Mouse (Mus musculus) CH12.LX (cell line): ENCODE data around the gene Tbca. TPM values are rescaled to one million over a fixed set of nuclear protein-coding genes. Genes with fewer than 3 reads are reported as not detected.

Experiments
- DNase-seq: peaks from one replicate; pipeline ENCODE4 v3.0.0-alpha.2; 2013; ENCODE audit errors: extremely low read depth
- H3K27ac ChIP-seq: 2 replicates; pipeline ENCODE4 v1.5.1; 2012; ENCODE audit warnings: low read depth, mild to moderate bottlenecking, control low read depth, moderate library complexity; ENCODE audit not compliant: insufficient read depth
- H3K27me3 ChIP-seq: replicated peaks from 2 replicates; pipeline ENCODE3; 2012; ENCODE audit warnings: inconsistent platforms
- H3K36me3 ChIP-seq, 2 experiments: replicated peaks in 1 of 2; 2 replicates each; pipeline versions ENCODE3 to v1.6.1; 2012; ENCODE audit warnings: inconsistent platforms in 1 of 2, low read length in 1 of 2, mild to moderate bottlenecking in 1 of 2, mixed read lengths in 1 of 2, moderate library complexity in 1 of 2; ENCODE audit not compliant: control insufficient read depth in 1 of 2, insufficient read depth in 1 of 2
- H3K4me1 ChIP-seq, 2 experiments: 2 replicates each; pipeline ENCODE4 v1.6.1; 2012; ENCODE audit warnings: inconsistent platforms in 1 of 2, moderate library complexity in 1 of 2; ENCODE audit not compliant: insufficient read depth in 2 of 2, control insufficient read depth in 1 of 2
- H3K4me2 ChIP-seq: 2 replicates; pipeline ENCODE4 v1.6.1; 2012; ENCODE audit warnings: low read depth, mild to moderate bottlenecking, control low read depth; ENCODE audit not compliant: poor library complexity, insufficient read depth, severe bottlenecking
- H3K4me3 ChIP-seq, 3 experiments: fragments of 150-350 bp in 1 of 3; sonication (generic) in 1 of 3; replicated peaks in 1 of 3; 2 replicates each; pipeline versions ENCODE3 to v1.5.1; 2011 to 2012; ENCODE audit warnings: low read depth in 2 of 3, low read length in 2 of 3, mild to moderate bottlenecking in 2 of 3, moderate library complexity in 2 of 3, control low read depth in 1 of 3, improper control_type of control experiment in 1 of 3, inconsistent platforms in 1 of 3, mixed read lengths in 1 of 3; ENCODE audit not compliant: poor library complexity in 1 of 3
- H3K79me2 ChIP-seq: replicated peaks from 2 replicates; pipeline ENCODE4 v1.6.1; 2012; ENCODE audit warnings: mild to moderate bottlenecking, moderate library complexity; ENCODE audit not compliant: control insufficient read depth, poor library complexity, insufficient read depth, severe bottlenecking; ENCODE audit errors: extremely low read depth
- H3K9ac ChIP-seq: 2 replicates; pipeline ENCODE4 v1.6.1; 2012; ENCODE audit warnings: low read depth, mild to moderate bottlenecking, control low read depth, moderate library complexity; ENCODE audit not compliant: insufficient read depth
- H3K9me3 ChIP-seq: replicated peaks from 2 replicates; pipeline ENCODE3; 2012; ENCODE audit warnings: low read length, inconsistent platforms, mixed read lengths
- BHLHE40 ChIP-seq: IDR thresholded peaks from 2 replicates; pipeline ENCODE4 v1.6.1; 2011; ENCODE audit warnings: mild to moderate bottlenecking, low read depth, low read length, improper control_type of control experiment
- CHD2 ChIP-seq: IDR thresholded peaks from 2 replicates; pipeline ENCODE4 v1.6.1; 2011; ENCODE audit warnings: low read length, improper control_type of control experiment
- CTCF ChIP-seq, 2 experiments: IDR thresholded peaks in 1 of 2; conservative IDR thresholded peaks in 1 of 2; 2 replicates each; pipeline ENCODE4 v1.5.1; 2011 to 2012; ENCODE audit warnings: low read depth in 2 of 2, low read length in 2 of 2, improper control_type of control experiment in 1 of 2, inconsistent platforms in 1 of 2, mild to moderate bottlenecking in 1 of 2, moderate library complexity in 1 of 2
- EP300 ChIP-seq: IDR thresholded peaks from 2 replicates; pipeline ENCODE4 v1.6.1; 2011; ENCODE audit warnings: low read length, improper control_type of control experiment
- ETS1 ChIP-seq: conservative IDR thresholded peaks from 2 replicates; pipeline ENCODE4 v1.6.1; 2012; ENCODE audit warnings: low read depth, mild to moderate bottlenecking, inconsistent platforms, low read length, improper control_type of control experiment, moderate library complexity
- HCFC1 ChIP-seq: IDR thresholded peaks from 2 replicates; pipeline ENCODE4 v1.6.1; 2012; ENCODE audit warnings: low read depth, mild to moderate bottlenecking, inconsistent platforms, low read length, improper control_type of control experiment
- IRF4 ChIP-seq: IDR thresholded peaks from 2 replicates; pipeline ENCODE4 v1.6.1; 2014; ENCODE audit warnings: low read depth, mild to moderate bottlenecking, inconsistent platforms, low read length, improper control_type of control experiment
- JUN ChIP-seq: IDR thresholded peaks from 2 replicates; pipeline ENCODE4 v1.6.1; 2011; ENCODE audit warnings: low read depth, mild to moderate bottlenecking, low read length, improper control_type of control experiment, moderate library complexity; ENCODE audit not compliant: insufficient read depth
- JUND ChIP-seq: conservative IDR thresholded peaks from 2 replicates; pipeline ENCODE4 v1.6.1; 2011; ENCODE audit warnings: low read depth, low read length, improper control_type of control experiment
- MAFK ChIP-seq: IDR thresholded peaks from 2 replicates; pipeline ENCODE4 v1.6.1; 2011; ENCODE audit warnings: low read length, improper control_type of control experiment; ENCODE audit not compliant: insufficient replicate concordance
- MAX ChIP-seq: IDR thresholded peaks from 2 replicates; pipeline ENCODE4 v1.6.1; 2011; ENCODE audit warnings: low read length, improper control_type of control experiment
- MAZ ChIP-seq: IDR thresholded peaks from 2 replicates; pipeline ENCODE4 v1.6.1; 2012; ENCODE audit warnings: low read depth, mild to moderate bottlenecking, inconsistent platforms, low read length, improper control_type of control experiment, moderate library complexity
- MEF2A ChIP-seq: IDR thresholded peaks from 2 replicates; pipeline ENCODE4 v1.6.1; 2014; ENCODE audit warnings: low read depth, mild to moderate bottlenecking, inconsistent platforms, low read length, improper control_type of control experiment, borderline replicate concordance
- MXI1 ChIP-seq: IDR thresholded peaks from 2 replicates; pipeline ENCODE4 v1.6.1; 2011; ENCODE audit warnings: mild to moderate bottlenecking, low read depth, low read length, improper control_type of control experiment
- MYC ChIP-seq: IDR thresholded peaks from 2 replicates; pipeline ENCODE4 v1.6.1; 2011; ENCODE audit warnings: low read depth, mild to moderate bottlenecking, improper control_type of control experiment, low read length
- PAX5 ChIP-seq: IDR thresholded peaks from 2 replicates; pipeline ENCODE4 v1.6.1; 2012; ENCODE audit warnings: low read length, inconsistent platforms, mixed read lengths
- RCOR1 ChIP-seq: conservative IDR thresholded peaks from 2 replicates; pipeline ENCODE4 v1.6.1; 2012; ENCODE audit warnings: low read depth, mild to moderate bottlenecking, inconsistent platforms, low read length, improper control_type of control experiment
- SIN3A ChIP-seq: IDR thresholded peaks from 2 replicates; pipeline ENCODE4 v1.6.1; 2012; ENCODE audit warnings: low read length, improper control_type of control experiment, inconsistent platforms
- TCF12 ChIP-seq: IDR thresholded peaks from 2 replicates; pipeline ENCODE4 v1.6.1; 2014; ENCODE audit warnings: low read depth, mild to moderate bottlenecking, inconsistent platforms, low read length, improper control_type of control experiment
- USF2 ChIP-seq: conservative IDR thresholded peaks from 2 replicates; pipeline ENCODE4 v1.6.1; 2011; ENCODE audit warnings: low read depth, low read length, improper control_type of control experiment
- ZC3H11A ChIP-seq: IDR thresholded peaks from 2 replicates; pipeline ENCODE4 v1.6.1; 2012; ENCODE audit warnings: low read depth, mild to moderate bottlenecking, inconsistent platforms, low read length, improper control_type of control experiment
- ZKSCAN1 ChIP-seq: IDR thresholded peaks from 2 replicates; pipeline ENCODE4 v1.6.1; 2012; ENCODE audit warnings: low read depth, inconsistent platforms, low read length, improper control_type of control experiment, borderline replicate concordance
- ZMIZ1 ChIP-seq: IDR thresholded peaks from 2 replicates; pipeline ENCODE4 v1.6.1; 2012; ENCODE audit warnings: low read depth, mild to moderate bottlenecking, inconsistent platforms, low read length, improper control_type of control experiment
- ZNF384 ChIP-seq: IDR thresholded peaks from 2 replicates; pipeline ENCODE4 v1.6.1; 2012; ENCODE audit warnings: low read depth, low read length, improper control_type of control experiment, inconsistent platforms
- dilution Hi-C: fragments of 300-500 bp; cut with MboI; formaldehyde crosslinking; loops from 2 replicates; pipeline ENCODE4 v1.14.3; 2020; ENCODE audit warnings: low sequenced_read_pairs; ENCODE audit not compliant: extremely low pct_unique_long_range_greater_than_20kb, extremely low pct_ligation_motif_present
- in situ Hi-C: fragments of 300-500 bp; cut with MboI; formaldehyde crosslinking; loops from 3 replicates; pipeline ENCODE4 v1.14.3; 2019; ENCODE audit warnings: low sequenced_read_pairs, low pct_ligation_motif_present, low pct_unique_long_range_greater_than_20kb, mixed read lengths
- polyA plus RNA-seq: library from polyadenylated mRNA; unstranded; fragments of >175 nt; gene quantifications from 2 replicates; pipeline ENCODE4 v1.2.1, GENCODE M21; 2012; ENCODE audit warnings: low read depth; ENCODE audit not compliant: insufficient read length
- total RNA-seq, 2 experiments: library from RNA; depleted of rRNA; stranded (reverse); fragments of 300-350 nt in 1 of 2; fragments of >200 nt in 1 of 2; gene quantifications; 2 replicates each; pipeline ENCODE4 v1.2.3; 2012 to 2014

The Tbca gene
- total and polyA plus RNA-seq, 3 experiments, result 141 to 552 (median 196) TPM

GRCm38 (mm10) chr13:94847870-94848269 is 59.2 kb downstream of the Tbca start:
- H3K27ac ChIP-seq, result no peak overlapping the region
- no peak overlapping the region for H3K4me3 ChIP-seq
- TF ChIP-seq CTCF (conservative IDR thresholded peaks at IDR 0.05 in 1 of 2, IDR thresholded peaks at IDR 0.05 in 1 of 2; ENCODE audit: low read depth in 2 of 2, low read length in 2 of 2), result no peak
- no peak for TF ChIP-seq HCFC1
- TF ChIP-seq ZC3H11A, result no peak
- TF ChIP-seq MEF2A, result no peak
- no peak for TF ChIP-seq MAX
- TF ChIP-seq TCF12, result no peak
- TF ChIP-seq CHD2, result no peak
- no peak for TF ChIP-seq IRF4
- no peak for TF ChIP-seq MAFK
- TF ChIP-seq MYC, result no peak
- no peak for TF ChIP-seq MAZ
- TF ChIP-seq JUND, result no peak
- TF ChIP-seq RCOR1, result no peak
- TF ChIP-seq ZNF384, result no peak
- no peak for TF ChIP-seq SIN3A
- no peak for TF ChIP-seq JUN
- no peak for TF ChIP-seq BHLHE40
- no peak for TF ChIP-seq MXI1
- no peak for TF ChIP-seq USF2
- TF ChIP-seq ETS1, result no peak
- no peaks in the 10 kb centered on the region for H3K27me3 ChIP-seq
- H3K9ac ChIP-seq, result no peak overlapping the region
- DNase-seq, result no peak
- in situ Hi-C loops (no loop called here), dilution Hi-C loops (no loop called here)
- no peak overlapping the region for H3K4me2 ChIP-seq
- H3K4me1 ChIP-seq, result peaks cover 0 to 7% of the 10 kb centered on the region in 2 experiments; a peak in 1 of 4 replicates
- H3K79me2 ChIP-seq, result no peaks in the 10 kb centered on the region
- peaks cover 0 to 16% of the 10 kb centered on the region in 2 experiments for H3K36me3 ChIP-seq
- H3K9me3 ChIP-seq, result no peaks in the 10 kb centered on the region

- no peak overlapping the region for H3K4me3 ChIP-seq
- dilution Hi-C loops, result no loop called here
- no peaks in the 10 kb centered on the region for H3K79me2 ChIP-seq
- in situ Hi-C loops, result no loop called here
- DNase-seq, result no peak
- no peak overlapping the region for H3K4me2 ChIP-seq
- no peaks in the 10 kb centered on the region for H3K4me1 ChIP-seq
- TF ChIP-seq EP300 (no peak), ZKSCAN1 (no peak), MAFK (no peak), ZMIZ1 (no peak), HCFC1 (no peak), SIN3A (no peak), USF2 (no peak), MAX (no peak), PAX5 (no peak)
- no peaks in the 10 kb centered on the region for H3K27me3 ChIP-seq
- peaks cover 0 to 3% of the 10 kb centered on the region in 2 experiments for H3K36me3 ChIP-seq
- no peak overlapping the region for H3K27ac ChIP-seq
- no peak overlapping the region for H3K9ac ChIP-seq
- H3K9me3 ChIP-seq, result no peaks in the 10 kb centered on the region
Observed at GRCm38 (mm10) chr13:94849351-94849750, 60.6 kb downstream of the Tbca start.
